Mouse (Mus musculus) limb, embryonic 11.5 days (tissue): ENCODE results near the gene Slit3. TPM values are rescaled to one million over a fixed set of nuclear protein-coding genes. Genes with fewer than 3 reads are reported as not detected.

Source experiments
- ATAC-seq: fragments of 200-750 bp; cut with Nextera tagmentation; 2 replicates; pipeline ENCODE4 v1.8.0; 2017; ENCODE audit warnings: low read depth; ENCODE audit not compliant: insufficient number of reproducible peaks, low FRiP score, low TSS enrichment
- DNase-seq: peaks from one replicate; pipeline ENCODE4 v3.0.0-alpha.2; 2015; ENCODE audit warnings: low spot score
- H3K27ac ChIP-seq: fragments of 300-500 bp; sonication (generic); replicated peaks from 2 replicates; pipeline ENCODE4 v1.5.1; 2014; ENCODE audit warnings: low read depth, mild to moderate bottlenecking, low read length
- H3K27me3 ChIP-seq: fragments of 300-500 bp; sonication (generic); 2 replicates; pipeline ENCODE4 v1.6.1; 2014; ENCODE audit warnings: mild to moderate bottlenecking, low read length, mixed read lengths; ENCODE audit not compliant: control insufficient read depth, insufficient read depth
- H3K36me3 ChIP-seq: fragments of 300-500 bp; sonication (generic); 2 replicates; pipeline ENCODE4 v1.6.1; 2014; ENCODE audit warnings: mild to moderate bottlenecking, low read length, moderate library complexity, mixed read lengths; ENCODE audit not compliant: control insufficient read depth, insufficient read depth
- H3K4me1 ChIP-seq: fragments of 300-500 bp; sonication (generic); 2 replicates; pipeline ENCODE4 v1.6.1; 2014; ENCODE audit warnings: low read length, mixed read lengths; ENCODE audit not compliant: control insufficient read depth, insufficient read depth
- H3K4me2 ChIP-seq: fragments of 300-500 bp; sonication (generic); 2 replicates; pipeline ENCODE4 v1.6.1; 2014; ENCODE audit warnings: low read depth, mild to moderate bottlenecking, moderate library complexity; ENCODE audit not compliant: severe bottlenecking
- H3K4me3 ChIP-seq: fragments of 300-500 bp; sonication (generic); 2 replicates; pipeline ENCODE4 v1.5.1; 2014; ENCODE audit warnings: low read depth, low read length
- H3K9ac ChIP-seq: fragments of 300-500 bp; sonication (generic); 2 replicates; pipeline ENCODE4 v1.6.1; 2014; ENCODE audit warnings: mild to moderate bottlenecking, low read length
- H3K9me3 ChIP-seq: fragments of 300-500 bp; sonication (generic); 2 replicates; pipeline ENCODE4 v1.6.1; 2016; ENCODE audit warnings: low read length; ENCODE audit not compliant: control insufficient read depth
- WGBS: fragments of 180-500 bp; shearing (Covaris S2); extraction: QIAGEN DNeasy Blood & Tissue Kit; methylation state at CpG from one replicate; pipeline ENCODE4 v1.1.7; 2014; 5-methylcytosine and 5-hydroxymethylcytosine counted together
- polyA plus RNA-seq: library from polyadenylated mRNA; unstranded; fragments of >200 nt; fragmentation: Nextera tagmentation; extraction: Ambion mirVana; gene quantifications from 2 replicates; pipeline ENCODE4 v1.2.1, GENCODE M21; 2014

The Slit3 gene
- polyA plus RNA-seq, 1 experiment from 2014 or later: 30.6 TPM

- H3K4me3 ChIP-seq: no peak overlapping the region
These were observed 444.3 kb downstream of the Slit3 start for GRCm38 (mm10) chr11:35565322-35565721.

GRCm38 (mm10) chr11:35566686-35567085 lies 445.7 kb downstream of the Slit3 start:
- Histone ChIP-seq H3K4me1 (peaks cover 10% of the 10 kb centered on the region; the same call in 1 of the 2 replicates), H3K27me3 (no peaks in the 10 kb centered on the region), H3K36me3 (no peaks in the 10 kb centered on the region), H3K4me2 (no peak overlapping the region), H3K27ac (no peak overlapping the region), H3K9me3 (no peaks in the 10 kb centered on the region), H3K9ac (no peak overlapping the region), H3K4me3 (no peak overlapping the region)
- WGBS: 30% methylated on average over 3 of the region's 3 CpGs
- ATAC-seq (no peak), DNase-seq (no peak)

More at GRCm38 (mm10) chr11:35565322-35565721, 444.3 kb downstream of the Slit3 start:
- whole genome bisulfite sequencing: 78% methylated on average over 6 of the region's 6 CpGs
- no peak for DNase-seq
- Histone ChIP-seq H3K27ac (no peak overlapping the region), H3K9me3 (no peaks in the 10 kb centered on the region), H3K4me1 (peaks cover 12% of the 10 kb centered on the region; the same call in 1 of the 2 replicates), H3K27me3 (no peaks in the 10 kb centered on the region), H3K9ac (no peak overlapping the region), H3K36me3 (no peaks in the 10 kb centered on the region), H3K4me2 (no peak overlapping the region)
- no peak for ATAC-seq

GRCm38 (mm10) chr11:35569126-35569916 lies 448.3 kb downstream of the Slit3 start:
- no peak overlapping the region for H3K9ac ChIP-seq
- no peaks in the 10 kb centered on the region for H3K36me3 ChIP-seq
- no peak overlapping the region for H3K27ac ChIP-seq
- H3K4me3 ChIP-seq: no peak overlapping the region
- ATAC-seq: no peak
- H3K4me1 ChIP-seq: no peaks in the 10 kb centered on the region
- no peak overlapping the region for H3K4me2 ChIP-seq
- no peak for DNase-seq
- 71% methylated on average over 6 of the region's 6 CpGs for WGBS
- no peaks in the 10 kb centered on the region for H3K27me3 ChIP-seq
- H3K9me3 ChIP-seq: no peaks in the 10 kb centered on the region

GRCm38 (mm10) chr11:35569957-35570356 lies 448.9 kb downstream of the Slit3 start:
- ATAC-seq (no peak), DNase-seq (no peak)
- no peak overlapping the region for H3K4me2 ChIP-seq
- H3K36me3 ChIP-seq: no peaks in the 10 kb centered on the region
- H3K9ac ChIP-seq: no peak overlapping the region
- no peaks in the 10 kb centered on the region for H3K4me1 ChIP-seq
- no peak overlapping the region for H3K4me3 ChIP-seq
- 69% methylated on average over 11 of the region's 11 CpGs for WGBS
- H3K27me3 ChIP-seq: no peaks in the 10 kb centered on the region
- no peaks in the 10 kb centered on the region for H3K9me3 ChIP-seq
- H3K27ac ChIP-seq: no peak overlapping the region

GRCm38 (mm10) chr11:35571910-35572309 lies 450.9 kb downstream of the Slit3 start:
- no peak overlapping the region for H3K4me2 ChIP-seq
- H3K27me3 ChIP-seq: no peaks in the 10 kb centered on the region
- no peak overlapping the region for H3K27ac ChIP-seq
- ATAC-seq (no peak), DNase-seq (no peak)
- WGBS: 88% methylated on average over 3 of the region's 3 CpGs
- no peaks in the 10 kb centered on the region for H3K4me1 ChIP-seq
- no peak overlapping the region for H3K9ac ChIP-seq
- H3K36me3 ChIP-seq: no peaks in the 10 kb centered on the region
- H3K9me3 ChIP-seq: no peaks in the 10 kb centered on the region
- no peak overlapping the region for H3K4me3 ChIP-seq

GRCm38 (mm10) chr11:35578796-35579195 lies 457.8 kb downstream of the Slit3 start:
- no peaks in the 10 kb centered on the region for H3K36me3 ChIP-seq
- no peak overlapping the region for H3K4me3 ChIP-seq
- no peaks in the 10 kb centered on the region for H3K9me3 ChIP-seq
- H3K9ac ChIP-seq: no peak overlapping the region
- WGBS: 93% methylated on average over 10 of the region's 10 CpGs
- no peaks in the 10 kb centered on the region for H3K4me1 ChIP-seq
- no peak overlapping the region for H3K27ac ChIP-seq
- DNase-seq (no peak), ATAC-seq (no peak)
- H3K4me2 ChIP-seq: no peak overlapping the region
- H3K27me3 ChIP-seq: no peaks in the 10 kb centered on the region

- 91% methylated on average over 5 of the region's 5 CpGs for WGBS
These were observed 461.6 kb downstream of the Slit3 start for GRCm38 (mm10) chr11:35582591-35582990.

GRCm38 (mm10) chr11:35583633-35584032 lies 462.6 kb downstream of the Slit3 start:
- no peaks in the 10 kb centered on the region for H3K9me3 ChIP-seq
- no peaks in the 10 kb centered on the region for H3K27me3 ChIP-seq
- no peak overlapping the region for H3K4me3 ChIP-seq
- H3K27ac ChIP-seq: no peak overlapping the region
- H3K36me3 ChIP-seq: no peaks in the 10 kb centered on the region
- no peaks in the 10 kb centered on the region for H3K4me1 ChIP-seq
- H3K4me2 ChIP-seq: no peak overlapping the region
- ATAC-seq (no peak), DNase-seq (no peak)
- H3K9ac ChIP-seq: no peak overlapping the region
- 93% methylated on average over 7 of the region's 7 CpGs for WGBS

More at GRCm38 (mm10) chr11:35582591-35582990, 461.6 kb downstream of the Slit3 start:
- H3K27ac ChIP-seq: no peak overlapping the region
- H3K27me3 ChIP-seq: no peaks in the 10 kb centered on the region
- no peaks in the 10 kb centered on the region for H3K36me3 ChIP-seq
- DNase-seq: no peak
- no peak overlapping the region for H3K4me3 ChIP-seq
- H3K9ac ChIP-seq: no peak overlapping the region
- H3K4me2 ChIP-seq: no peak overlapping the region
- no peak for ATAC-seq
- no peaks in the 10 kb centered on the region for H3K9me3 ChIP-seq
- H3K4me1 ChIP-seq: no peaks in the 10 kb centered on the region
